Mouse (Mus musculus): ENCODE measurements around the gene 6820408C15Rik. TPM values are rescaled to one million over a fixed set of nuclear protein-coding genes. Genes with fewer than 3 reads are reported as not detected.

Gene 6820408C15Rik
- polyA plus RNA-seq, 2 experiments, result 0.19 to 0.23 TPM

GRCm38 (mm10) chr2:152480881-152481280 is 65.5 kb downstream of the 6820408C15Rik start:
- Histone ChIP-seq H3K36me3 (replicated peaks; ENCODE audit: control insufficient read depth, insufficient read depth, low read depth) (no peaks in the 10 kb centered on the region), H3K9ac (replicated peaks) (no peak overlapping the region), H3K4me2 (ENCODE audit: low read depth) (no peak overlapping the region), H3K4me1 (replicated peaks; ENCODE audit: control insufficient read depth in 2 of 2, insufficient read depth in 2 of 2, low read length in 1 of 2) (no peaks in the 10 kb centered on the region), H3K27ac (no peak overlapping the region), H3K9me3 (ENCODE audit: control insufficient read depth, low read length) (no peaks in the 10 kb centered on the region), H3K4me3 (ENCODE audit: insufficient read depth in 1 of 2, low read depth in 2 of 2, low read length in 2 of 2) (no peak overlapping the region), H3K27me3 (ENCODE audit: control insufficient read depth, insufficient read depth, low read length) (no peaks in the 10 kb centered on the region)
- TF ChIP-seq EP300 (IDR thresholded peaks at IDR 0.05; ENCODE audit: low read depth) (no peak), CTCF (IDR thresholded peaks at IDR 0.05; ENCODE audit: low read depth) (no peak)
- 47% methylated on average over 3 of the region's 3 CpGs for WGBS (ENCODE audit: insufficient replicate concordance)
- no peak for DNase-seq (ENCODE audit: low read depth in 3 of 3, low spot score in 3 of 3)
- ATAC-seq (ENCODE audit: insufficient read depth), result no peak

GRCm38 (mm10) chr2:152481726-152482125 is 66.3 kb downstream of the 6820408C15Rik start:
- H3K4me3 ChIP-seq (ENCODE audit: insufficient read depth in 1 of 2, low read depth in 2 of 2, low read length in 2 of 2), result no peak overlapping the region
- DNase-seq (ENCODE audit: low read depth in 3 of 3, low spot score in 3 of 3) (no peak), ATAC-seq (ENCODE audit: insufficient read depth) (no peak)
- H3K9me3 ChIP-seq (ENCODE audit: control insufficient read depth, low read length), result no peaks in the 10 kb centered on the region
- H3K36me3 ChIP-seq (replicated peaks; ENCODE audit: control insufficient read depth, insufficient read depth, low read depth), result no peaks in the 10 kb centered on the region
- H3K9ac ChIP-seq (replicated peaks), result no peak overlapping the region
- no peaks in the 10 kb centered on the region for H3K4me1 ChIP-seq (replicated peaks; ENCODE audit: control insufficient read depth in 2 of 2, insufficient read depth in 2 of 2, low read length in 1 of 2)
- no peaks in the 10 kb centered on the region for H3K27me3 ChIP-seq (ENCODE audit: control insufficient read depth, insufficient read depth, low read length)
- no peak overlapping the region for H3K27ac ChIP-seq
- H3K4me2 ChIP-seq (ENCODE audit: low read depth), result no peak overlapping the region
- TF ChIP-seq EP300 (IDR thresholded peaks at IDR 0.05; ENCODE audit: low read depth) (no peak), CTCF (IDR thresholded peaks at IDR 0.05; ENCODE audit: low read depth) (no peak)
- WGBS (ENCODE audit: insufficient replicate concordance), result 69% methylated on average over 7 of the region's 7 CpGs

GRCm38 (mm10) chr2:152487024-152487423 is 71.6 kb downstream of the 6820408C15Rik start:
- WGBS (ENCODE audit: insufficient replicate concordance), result 59% methylated on average over 2 of the region's 2 CpGs
- H3K27me3 ChIP-seq (ENCODE audit: control insufficient read depth, insufficient read depth, low read length), result no peaks in the 10 kb centered on the region
- H3K36me3 ChIP-seq (replicated peaks; ENCODE audit: control insufficient read depth, insufficient read depth, low read depth), result no peaks in the 10 kb centered on the region
- H3K9ac ChIP-seq (replicated peaks), result no peak overlapping the region
- H3K4me3 ChIP-seq (ENCODE audit: insufficient read depth in 1 of 2, low read depth in 2 of 2, low read length in 2 of 2), result no peak overlapping the region
- no peaks in the 10 kb centered on the region for H3K9me3 ChIP-seq (ENCODE audit: control insufficient read depth, low read length)
- no peak overlapping the region for H3K4me2 ChIP-seq (ENCODE audit: low read depth)
- H3K4me1 ChIP-seq (replicated peaks; ENCODE audit: control insufficient read depth in 2 of 2, insufficient read depth in 2 of 2, low read length in 1 of 2), result no peaks in the 10 kb centered on the region
- TF ChIP-seq CTCF (IDR thresholded peaks at IDR 0.05; ENCODE audit: low read depth) (peak; percentile 69), EP300 (IDR thresholded peaks at IDR 0.05; ENCODE audit: low read depth) (no peak)
- DNase-seq (ENCODE audit: low read depth in 3 of 3, low spot score in 3 of 3) (no peak), ATAC-seq (ENCODE audit: insufficient read depth) (no peak)
- no peak overlapping the region for H3K27ac ChIP-seq

- no peak for TF ChIP-seq EP300 (IDR thresholded peaks at IDR 0.05; ENCODE audit: low read depth)
- TF ChIP-seq CTCF (IDR thresholded peaks at IDR 0.05; ENCODE audit: low read depth), result no peak
- Histone ChIP-seq H3K9ac (replicated peaks) (no peak within 1 kb of the TSS), H3K4me3 (ENCODE audit: insufficient read depth in 1 of 2, low read depth in 2 of 2, low read length in 2 of 2) (no peak within 1 kb of the TSS), H3K27me3 (ENCODE audit: control insufficient read depth, insufficient read depth, low read length) (no peaks in the 10 kb centered on the region), H3K4me1 (replicated peaks; ENCODE audit: control insufficient read depth in 2 of 2, insufficient read depth in 2 of 2, low read length in 1 of 2) (no peaks in the 10 kb centered on the region), H3K27ac (no peak within 1 kb of the TSS), H3K9me3 (ENCODE audit: control insufficient read depth, low read length) (no peaks in the 10 kb centered on the region), H3K4me2 (ENCODE audit: low read depth) (no peak within 1 kb of the TSS), H3K36me3 (replicated peaks; ENCODE audit: control insufficient read depth, insufficient read depth, low read depth) (no peaks in the 10 kb centered on the region)
- DNase-seq (ENCODE audit: low read depth in 3 of 3, low spot score in 3 of 3) (no peak), ATAC-seq (ENCODE audit: insufficient read depth) (no peak)
Measured at GRCm38 (mm10) chr2:152490038-152490437, 74.7 kb downstream of the 6820408C15Rik start, which contains the start of gene Defb22. Gene Defb22 (minus strand): TSS chr2:152490138.

- TF ChIP-seq CTCF (IDR thresholded peaks at IDR 0.05; ENCODE audit: low read depth) (0 out of 2 replicates have a peak, but pooled peaks have one; percentile 20), EP300 (IDR thresholded peaks at IDR 0.05; ENCODE audit: low read depth) (no peak)
- 53% methylated on average over 6 of the region's 6 CpGs for WGBS (ENCODE audit: insufficient replicate concordance)
- H3K4me3 ChIP-seq (ENCODE audit: insufficient read depth in 1 of 2, low read depth in 2 of 2, low read length in 2 of 2), result no peak overlapping the region
- H3K4me1 ChIP-seq (replicated peaks; ENCODE audit: control insufficient read depth in 2 of 2, insufficient read depth in 2 of 2, low read length in 1 of 2), result no peaks in the 10 kb centered on the region
- no peak for DNase-seq (ENCODE audit: low read depth in 3 of 3, low spot score in 3 of 3)
- no peak overlapping the region for H3K4me2 ChIP-seq (ENCODE audit: low read depth)
- H3K27me3 ChIP-seq (ENCODE audit: control insufficient read depth, insufficient read depth, low read length), result no peaks in the 10 kb centered on the region
- H3K9me3 ChIP-seq (ENCODE audit: control insufficient read depth, low read length), result no peaks in the 10 kb centered on the region
- H3K27ac ChIP-seq, result no peak overlapping the region
- H3K9ac ChIP-seq (replicated peaks), result no peak overlapping the region
- no peak for ATAC-seq (ENCODE audit: insufficient read depth)
- H3K36me3 ChIP-seq (replicated peaks; ENCODE audit: control insufficient read depth, insufficient read depth, low read depth), result no peaks in the 10 kb centered on the region
Measured at GRCm38 (mm10) chr2:152493151-152493550, 77.8 kb downstream of the 6820408C15Rik start.

Other genes starting within 250 kb of the 6820408C15Rik start
- gene Csnk2a1, start 188.7 kb upstream of the 6820408C15Rik start, polyA plus RNA-seq (2012; rRNA removed), result 16.3 and 22.7 TPM in 2 replicates
- 43.2 and 44.8 TPM in 2 replicates for gene Csnk2a1, start 188.7 kb upstream of the 6820408C15Rik start, polyA plus RNA-seq (2014; fragmentation: Nextera tagmentation; extraction: Ambion mirVana)
- 9.5 and 10.1 TPM in 2 replicates for gene Tbc1d20, start 121.8 kb upstream of the 6820408C15Rik start, polyA plus RNA-seq (2012; rRNA removed)
- 5.3 and 5.7 TPM in 2 replicates for gene Tbc1d20, start 121.8 kb upstream of the 6820408C15Rik start, polyA plus RNA-seq (2014; fragmentation: Nextera tagmentation; extraction: Ambion mirVana)
- 49.6 and 54.5 TPM in 2 replicates for gene Rbck1, start 82.9 kb upstream of the 6820408C15Rik start, polyA plus RNA-seq (2012; rRNA removed)
- 34.3 and 38.8 TPM in 2 replicates for gene Rbck1, start 82.9 kb upstream of the 6820408C15Rik start, polyA plus RNA-seq (2014; fragmentation: Nextera tagmentation; extraction: Ambion mirVana)
- gene Trib3, start 71.6 kb upstream of the 6820408C15Rik start, polyA plus RNA-seq (2012; rRNA removed), result 0.54 and 0.77 TPM in 2 replicates
- 0.70 and 1.5 TPM in 2 replicates for gene Trib3, start 71.6 kb upstream of the 6820408C15Rik start, polyA plus RNA-seq (2014; fragmentation: Nextera tagmentation; extraction: Ambion mirVana)
- gene Nrsn2, start 38.9 kb upstream of the 6820408C15Rik start, polyA plus RNA-seq (2012; rRNA removed), result not detected in 2 replicates
- not detected in 2 replicates for gene Nrsn2, start 38.9 kb upstream of the 6820408C15Rik start, polyA plus RNA-seq (2014; fragmentation: Nextera tagmentation; extraction: Ambion mirVana)
- gene Sox12, start 17.5 kb upstream of the 6820408C15Rik start, polyA plus RNA-seq (2012; rRNA removed), result 4.4 TPM in 2 replicates
- gene Sox12, start 17.5 kb upstream of the 6820408C15Rik start, polyA plus RNA-seq (2014; fragmentation: Nextera tagmentation; extraction: Ambion mirVana), result 1.4 and 1.9 TPM in 2 replicates
- gene Zcchc3, start 560 bp upstream of the 6820408C15Rik start, polyA plus RNA-seq (2012; rRNA removed), result 7.6 and 9.1 TPM in 2 replicates
- 8.7 and 10.7 TPM in 2 replicates for gene Zcchc3, start 560 bp upstream of the 6820408C15Rik start, polyA plus RNA-seq (2014; fragmentation: Nextera tagmentation; extraction: Ambion mirVana)
- gene Defb23, start 49.0 kb downstream of the 6820408C15Rik start, polyA plus RNA-seq (2012; rRNA removed), result not detected in 2 replicates
- not detected in 2 replicates for gene Defb23, start 49.0 kb downstream of the 6820408C15Rik start, polyA plus RNA-seq (2014; fragmentation: Nextera tagmentation; extraction: Ambion mirVana)
- not detected in 2 replicates for gene Defb20, start 61.5 kb downstream of the 6820408C15Rik start, polyA plus RNA-seq (2012; rRNA removed)
- not detected in 2 replicates for gene Defb20, start 61.5 kb downstream of the 6820408C15Rik start, polyA plus RNA-seq (2014; fragmentation: Nextera tagmentation; extraction: Ambion mirVana)
- not detected in 2 replicates for gene Defb22, start 74.6 kb downstream of the 6820408C15Rik start, polyA plus RNA-seq (2012; rRNA removed)
- not detected in 2 replicates for gene Defb22, start 74.6 kb downstream of the 6820408C15Rik start, polyA plus RNA-seq (2014; fragmentation: Nextera tagmentation; extraction: Ambion mirVana)
- not detected in 2 replicates for gene Defb26, start 96.1 kb downstream of the 6820408C15Rik start, polyA plus RNA-seq (2012; rRNA removed)
- not detected in 2 replicates for gene Defb26, start 96.1 kb downstream of the 6820408C15Rik start, polyA plus RNA-seq (2014; fragmentation: Nextera tagmentation; extraction: Ambion mirVana)
- gene Defb28, start 102.7 kb downstream of the 6820408C15Rik start, polyA plus RNA-seq (2012; rRNA removed), result not detected in 2 replicates
- not detected in 2 replicates for gene Defb28, start 102.7 kb downstream of the 6820408C15Rik start, polyA plus RNA-seq (2014; fragmentation: Nextera tagmentation; extraction: Ambion mirVana)
- gene Defb29, start 124.5 kb downstream of the 6820408C15Rik start, polyA plus RNA-seq (2012; rRNA removed), result not detected in 2 replicates
- not detected in 2 replicates for gene Defb29, start 124.5 kb downstream of the 6820408C15Rik start, polyA plus RNA-seq (2014; fragmentation: Nextera tagmentation; extraction: Ambion mirVana)
- gene Gm17416, start 153.8 kb downstream of the 6820408C15Rik start, polyA plus RNA-seq (2012; rRNA removed), result not detected in 2 replicates
- not detected in 2 replicates for gene Gm17416, start 153.8 kb downstream of the 6820408C15Rik start, polyA plus RNA-seq (2014; fragmentation: Nextera tagmentation; extraction: Ambion mirVana)
- gene Defb21, start 157.2 kb downstream of the 6820408C15Rik start, polyA plus RNA-seq (2012; rRNA removed), result not detected in 2 replicates
- gene Defb21, start 157.2 kb downstream of the 6820408C15Rik start, polyA plus RNA-seq (2014; fragmentation: Nextera tagmentation; extraction: Ambion mirVana), result not detected in 2 replicates
- gene Defb19, start 164.7 kb downstream of the 6820408C15Rik start, polyA plus RNA-seq (2012; rRNA removed), result not detected in 2 replicates
- gene Defb19, start 164.7 kb downstream of the 6820408C15Rik start, polyA plus RNA-seq (2014; fragmentation: Nextera tagmentation; extraction: Ambion mirVana), result not detected in 2 replicates
- not detected in 2 replicates for gene Defb45, start 183.8 kb downstream of the 6820408C15Rik start, polyA plus RNA-seq (2012; rRNA removed)
- not detected in 2 replicates for gene Defb45, start 183.8 kb downstream of the 6820408C15Rik start, polyA plus RNA-seq (2014; fragmentation: Nextera tagmentation; extraction: Ambion mirVana)
- not detected in 2 replicates for gene Defb36, start 188.7 kb downstream of the 6820408C15Rik start, polyA plus RNA-seq (2012; rRNA removed)
- gene Defb36, start 188.7 kb downstream of the 6820408C15Rik start, polyA plus RNA-seq (2014; fragmentation: Nextera tagmentation; extraction: Ambion mirVana), result not detected in 2 replicates
- gene Defb25, start 207.5 kb downstream of the 6820408C15Rik start, polyA plus RNA-seq (2012; rRNA removed), result not detected in 2 replicates
- gene Defb25, start 207.5 kb downstream of the 6820408C15Rik start, polyA plus RNA-seq (2014; fragmentation: Nextera tagmentation; extraction: Ambion mirVana), result not detected in 2 replicates
- 0.42 and 0.66 TPM in 2 replicates for gene Rem1, start 211.4 kb downstream of the 6820408C15Rik start, polyA plus RNA-seq (2012; rRNA removed)
- 0.52 and 0.91 TPM in 2 replicates for gene Rem1, start 211.4 kb downstream of the 6820408C15Rik start, polyA plus RNA-seq (2014; fragmentation: Nextera tagmentation; extraction: Ambion mirVana)

All from liver, embryonic 14.5 days (tissue).